Mouse (Mus musculus): Measurements from ENCODE around the gene Ncoa5. TPM values are rescaled to one million over a fixed set of nuclear protein-coding genes. Genes with fewer than 3 reads are reported as not detected.

Gene Ncoa5
- polyA plus RNA-seq, 1 experiment from 2014 or later: 81.2 TPM

DNA sequence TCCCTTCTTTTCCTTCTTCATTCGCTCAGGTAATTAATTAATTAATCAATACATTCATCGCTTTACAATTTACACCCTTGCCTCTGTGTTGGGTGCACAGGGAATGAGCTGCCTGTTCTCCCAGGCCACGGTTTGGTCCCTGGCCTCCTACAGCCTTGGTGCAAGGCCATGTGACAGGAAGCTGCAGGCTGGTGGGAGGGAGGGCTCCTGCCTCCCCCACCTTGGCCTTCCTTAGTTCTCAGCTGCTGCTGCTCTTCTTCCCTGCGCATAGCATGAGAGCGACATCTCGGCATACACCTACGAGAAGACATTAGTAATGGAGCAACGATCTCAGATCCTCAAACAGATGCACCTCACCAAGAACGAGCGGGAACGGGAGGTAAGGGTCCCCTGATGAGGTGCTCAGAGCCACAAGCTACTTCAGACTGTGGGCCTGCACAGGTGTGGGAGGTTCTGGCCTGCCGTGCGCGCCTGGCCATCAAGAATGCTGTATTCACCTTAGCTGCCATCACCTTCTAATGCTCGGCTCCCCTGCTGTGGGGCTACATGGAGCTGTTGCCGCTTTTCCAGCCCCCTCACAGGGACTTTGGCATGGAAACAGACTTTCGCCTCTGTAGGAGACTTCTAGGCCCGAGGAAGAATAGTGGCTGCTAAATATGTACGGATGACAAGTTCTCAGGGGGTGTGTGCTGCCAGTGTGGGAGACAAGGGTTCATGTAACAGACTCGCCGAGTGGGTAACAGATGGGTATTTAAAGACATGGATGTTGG is 39.8 kb downstream of the Ncoa5 start:
- DNase-seq (ENCODE audit: low spot score) (no peak), ATAC-seq (ENCODE audit: insufficient number of reproducible peaks, low FRiP score, low TSS enrichment, low read depth) (no peak)
- no peak overlapping the region for H3K9ac ChIP-seq (ENCODE audit: low read length)
- no peaks in the 10 kb centered on the region for H3K9me3 ChIP-seq (ENCODE audit: control insufficient read depth, low read length)
- no peak overlapping the region for H3K27ac ChIP-seq (replicated peaks; ENCODE audit: low read depth, low read length)
- H3K27me3 ChIP-seq (ENCODE audit: control insufficient read depth, insufficient read depth, low read length): peaks cover 39% of the 10 kb centered on the region
- peaks cover 15% of the 10 kb centered on the region for H3K4me1 ChIP-seq (ENCODE audit: control insufficient read depth, insufficient read depth, low read length)
- H3K36me3 ChIP-seq (ENCODE audit: control insufficient read depth, insufficient read depth, low read length): no peaks in the 10 kb centered on the region
- 59% methylated on average over 21 of the region's 21 CpGs for WGBS
- no peak overlapping the region for H3K4me3 ChIP-seq (ENCODE audit: low read depth, low read length)
- no peak overlapping the region for H3K4me2 ChIP-seq (ENCODE audit: low read depth, severe bottlenecking)

DNA sequence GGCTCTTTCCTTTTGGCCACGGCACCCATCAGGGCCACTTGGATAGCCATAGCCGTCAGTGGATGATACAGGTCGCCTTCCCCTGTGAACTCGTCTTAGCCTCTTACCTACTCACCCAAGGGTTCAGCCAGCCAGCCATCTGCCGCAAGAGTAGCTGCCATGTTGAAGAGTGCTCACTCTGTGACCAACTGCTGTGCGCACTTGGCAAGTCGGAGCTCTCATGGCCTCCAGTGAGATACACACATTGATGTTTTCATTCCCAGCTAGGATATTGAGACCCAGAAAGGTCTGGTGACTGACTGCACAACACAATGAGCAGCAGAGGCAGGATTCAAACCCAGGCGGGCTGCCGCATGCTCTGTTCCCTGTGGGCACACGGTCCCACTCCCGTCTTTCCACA is 40.5 kb downstream of the Ncoa5 start:
- Histone ChIP-seq H3K4me2 (ENCODE audit: low read depth, severe bottlenecking) (no peak overlapping the region), H3K27ac (replicated peaks; ENCODE audit: low read depth, low read length) (no peak overlapping the region), H3K4me1 (ENCODE audit: control insufficient read depth, insufficient read depth, low read length) (peaks cover 15% of the 10 kb centered on the region), H3K27me3 (ENCODE audit: control insufficient read depth, insufficient read depth, low read length) (peaks cover 34% of the 10 kb centered on the region), H3K4me3 (ENCODE audit: low read depth, low read length) (no peak overlapping the region), H3K9me3 (ENCODE audit: control insufficient read depth, low read length) (no peaks in the 10 kb centered on the region), H3K9ac (ENCODE audit: low read length) (no peak overlapping the region), H3K36me3 (ENCODE audit: control insufficient read depth, insufficient read depth, low read length) (no peaks in the 10 kb centered on the region)
- ATAC-seq (ENCODE audit: insufficient number of reproducible peaks, low FRiP score, low TSS enrichment, low read depth) (no peak), DNase-seq (ENCODE audit: low spot score) (no peak)
- 86% methylated on average over 11 of the region's 11 CpGs for WGBS

DNA sequence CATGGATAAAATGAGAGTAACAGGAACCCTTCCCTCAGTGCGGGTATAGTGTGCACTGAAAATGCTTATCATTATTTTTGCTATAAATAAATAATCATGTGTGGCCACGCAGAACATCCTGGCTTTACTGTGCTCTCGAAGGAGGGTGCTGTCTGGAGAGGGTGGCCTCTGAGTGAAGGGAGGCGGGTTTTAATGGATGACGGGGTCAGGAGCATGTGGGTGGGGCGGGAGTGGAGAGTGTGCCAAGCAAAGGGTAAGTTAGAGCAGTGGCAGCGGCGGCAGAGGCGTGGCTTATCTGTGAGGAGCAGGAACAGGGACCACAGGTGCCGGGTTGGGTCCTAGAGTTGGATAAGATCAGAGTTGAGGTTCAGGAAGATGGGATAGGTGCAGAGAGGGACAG is 42.9 kb downstream of the Ncoa5 start:
- 44% methylated on average over 10 of the region's 10 CpGs for WGBS

DNA sequence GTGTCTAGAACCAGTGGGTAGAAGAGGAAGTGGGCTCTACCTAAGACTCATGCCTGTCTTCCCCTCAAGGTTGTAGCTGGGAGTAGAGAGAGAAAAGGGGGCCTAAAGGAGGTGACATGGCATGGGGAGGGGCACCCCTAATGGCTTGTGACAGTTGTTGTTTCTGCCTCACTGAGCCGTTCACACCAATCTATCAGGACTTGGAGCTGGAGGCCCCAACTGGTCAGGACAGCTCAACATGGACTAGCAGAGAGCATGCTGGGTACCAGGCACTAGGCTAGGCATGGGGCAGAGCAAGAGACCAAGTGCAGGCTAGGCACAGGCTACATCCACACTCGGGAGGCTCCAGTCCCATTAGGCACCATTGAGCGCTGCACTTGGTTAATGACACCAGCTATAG is 43.6 kb downstream of the Ncoa5 start:
- no peak overlapping the region for H3K9ac ChIP-seq (ENCODE audit: low read length)
- WGBS: 75% methylated on average over 3 of the region's 3 CpGs
- ATAC-seq (ENCODE audit: insufficient number of reproducible peaks, low FRiP score, low TSS enrichment, low read depth) (no peak), DNase-seq (ENCODE audit: low spot score) (no peak)
- H3K36me3 ChIP-seq (ENCODE audit: control insufficient read depth, insufficient read depth, low read length): no peaks in the 10 kb centered on the region
- no peak overlapping the region for H3K4me3 ChIP-seq (ENCODE audit: low read depth, low read length)
- H3K4me2 ChIP-seq (ENCODE audit: low read depth, severe bottlenecking): no peak overlapping the region
- no peaks in the 10 kb centered on the region for H3K4me1 ChIP-seq (ENCODE audit: control insufficient read depth, insufficient read depth, low read length)
- no peak overlapping the region for H3K27ac ChIP-seq (replicated peaks; ENCODE audit: low read depth, low read length)
- no peaks in the 10 kb centered on the region for H3K9me3 ChIP-seq (ENCODE audit: control insufficient read depth, low read length)
- peaks cover 7% of the 10 kb centered on the region; the same call in 1 of the 2 replicates for H3K27me3 ChIP-seq (ENCODE audit: control insufficient read depth, insufficient read depth, low read length)

More for the DNA sequence above, 42.9 kb downstream of the Ncoa5 start:
- DNase-seq (ENCODE audit: low spot score) (no peak), ATAC-seq (ENCODE audit: insufficient number of reproducible peaks, low FRiP score, low TSS enrichment, low read depth) (no peak)
- Histone ChIP-seq H3K4me1 (ENCODE audit: control insufficient read depth, insufficient read depth, low read length) (no peaks in the 10 kb centered on the region), H3K4me2 (ENCODE audit: low read depth, severe bottlenecking) (no peak overlapping the region), H3K27ac (replicated peaks; ENCODE audit: low read depth, low read length) (no peak overlapping the region), H3K27me3 (ENCODE audit: control insufficient read depth, insufficient read depth, low read length) (peaks cover 13% of the 10 kb centered on the region), H3K4me3 (ENCODE audit: low read depth, low read length) (no peak overlapping the region), H3K36me3 (ENCODE audit: control insufficient read depth, insufficient read depth, low read length) (no peaks in the 10 kb centered on the region), H3K9ac (ENCODE audit: low read length) (no peak overlapping the region), H3K9me3 (ENCODE audit: control insufficient read depth, low read length) (no peaks in the 10 kb centered on the region)

DNA sequence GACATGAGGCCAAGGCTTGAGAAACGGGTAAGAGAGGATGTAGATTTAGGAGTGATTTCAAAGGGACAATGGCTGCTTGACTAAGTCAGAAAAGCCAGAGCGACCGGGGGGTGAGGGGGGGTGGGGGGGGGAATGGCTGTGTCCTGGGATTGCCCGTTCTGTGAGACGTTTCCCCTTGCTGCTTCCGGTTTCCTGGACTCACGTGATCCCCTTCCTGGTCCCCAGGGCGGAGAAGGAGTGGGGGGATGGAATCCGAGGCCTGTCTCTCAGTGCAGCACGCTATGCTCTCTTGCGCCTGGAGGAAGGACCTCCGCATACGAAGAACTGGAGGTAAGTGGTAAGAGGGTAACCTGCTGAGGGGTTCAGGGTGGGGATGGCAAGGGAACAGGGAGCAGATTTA is 45.9 kb downstream of the Ncoa5 start:
- Histone ChIP-seq H3K4me2 (ENCODE audit: low read depth, severe bottlenecking) (no peak overlapping the region), H3K27me3 (ENCODE audit: control insufficient read depth, insufficient read depth, low read length) (no peaks in the 10 kb centered on the region), H3K4me3 (ENCODE audit: low read depth, low read length) (no peak overlapping the region), H3K36me3 (ENCODE audit: control insufficient read depth, insufficient read depth, low read length) (no peaks in the 10 kb centered on the region), H3K9ac (ENCODE audit: low read length) (no peak overlapping the region), H3K9me3 (ENCODE audit: control insufficient read depth, low read length) (no peaks in the 10 kb centered on the region), H3K27ac (replicated peaks; ENCODE audit: low read depth, low read length) (no peak overlapping the region), H3K4me1 (ENCODE audit: control insufficient read depth, insufficient read depth, low read length) (no peaks in the 10 kb centered on the region)
- no peak for DNase-seq (ENCODE audit: low spot score)
- 68% methylated on average over 13 of the region's 13 CpGs for WGBS
- no peak for ATAC-seq (ENCODE audit: insufficient number of reproducible peaks, low FRiP score, low TSS enrichment, low read depth)

DNA sequence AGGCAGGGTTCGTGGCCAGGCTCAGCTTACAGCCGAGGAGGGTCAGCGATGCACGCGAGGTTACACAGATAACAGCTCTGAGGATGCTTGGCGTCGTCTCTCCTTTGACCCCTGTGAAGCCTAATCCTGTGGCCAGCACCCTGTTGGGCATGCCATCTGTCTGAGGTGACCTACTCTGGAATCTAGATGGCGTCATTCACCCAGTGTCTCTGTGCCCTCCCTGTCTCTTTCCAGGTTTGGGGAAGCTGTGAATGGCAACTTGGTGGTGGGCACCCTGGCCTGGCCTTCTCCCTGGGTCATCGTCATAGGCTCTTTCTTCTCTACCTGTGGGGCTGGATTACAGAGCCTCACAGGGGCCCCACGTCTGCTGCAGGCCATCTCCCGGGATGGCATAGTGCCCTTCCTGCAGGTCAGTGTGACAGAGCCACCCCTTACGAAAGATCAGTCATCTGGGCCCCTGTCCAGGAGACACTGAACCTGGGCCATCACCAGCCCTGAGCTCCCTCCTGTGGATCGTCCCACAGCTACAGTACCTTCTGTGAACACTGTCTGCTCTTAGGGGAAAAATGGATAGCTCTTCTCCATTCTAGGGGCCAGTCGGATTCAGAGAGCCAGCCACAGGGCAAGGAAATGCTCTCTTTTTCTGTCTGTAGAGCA is 48.2 kb downstream of the Ncoa5 start:
- WGBS: 72% methylated on average over 14 of the region's 14 CpGs
- no peak overlapping the region for H3K4me3 ChIP-seq (ENCODE audit: low read depth, low read length)
- no peak overlapping the region for H3K4me2 ChIP-seq (ENCODE audit: low read depth, severe bottlenecking)
- no peak for DNase-seq (ENCODE audit: low spot score)
- H3K9ac ChIP-seq (ENCODE audit: low read length): no peak overlapping the region
- no peaks in the 10 kb centered on the region for H3K4me1 ChIP-seq (ENCODE audit: control insufficient read depth, insufficient read depth, low read length)
- H3K9me3 ChIP-seq (ENCODE audit: control insufficient read depth, low read length): no peaks in the 10 kb centered on the region
- H3K27ac ChIP-seq (replicated peaks; ENCODE audit: low read depth, low read length): no peak overlapping the region
- no peaks in the 10 kb centered on the region for H3K27me3 ChIP-seq (ENCODE audit: control insufficient read depth, insufficient read depth, low read length)
- no peaks in the 10 kb centered on the region for H3K36me3 ChIP-seq (ENCODE audit: control insufficient read depth, insufficient read depth, low read length)
- no peak for ATAC-seq (ENCODE audit: insufficient number of reproducible peaks, low FRiP score, low TSS enrichment, low read depth)

DNA sequence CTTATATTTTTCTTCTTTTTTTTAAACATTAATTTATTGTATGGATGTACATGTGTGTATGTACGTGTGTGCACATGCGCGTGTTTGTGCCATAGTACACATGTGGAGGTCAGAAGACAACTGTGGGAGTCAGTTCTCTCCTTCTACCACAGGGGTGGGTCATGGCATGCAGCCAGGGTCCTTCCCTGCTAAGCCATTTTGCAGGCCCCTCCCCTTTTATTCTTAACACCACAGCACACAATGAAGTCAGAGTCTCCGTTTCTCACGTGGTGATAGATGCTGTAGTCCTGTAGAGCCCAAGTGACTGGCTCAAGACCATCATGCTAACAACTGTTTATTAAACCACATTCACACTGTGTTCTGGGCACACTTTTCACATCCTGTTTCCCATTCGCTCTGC is 48.7 kb downstream of the Ncoa5 start:
- no peak overlapping the region for H3K4me2 ChIP-seq (ENCODE audit: low read depth, severe bottlenecking)
- no peaks in the 10 kb centered on the region for H3K36me3 ChIP-seq (ENCODE audit: control insufficient read depth, insufficient read depth, low read length)
- H3K9ac ChIP-seq (ENCODE audit: low read length): no peak overlapping the region
- no peaks in the 10 kb centered on the region for H3K27me3 ChIP-seq (ENCODE audit: control insufficient read depth, insufficient read depth, low read length)
- WGBS: 85% methylated on average over 6 of the region's 6 CpGs
- H3K9me3 ChIP-seq (ENCODE audit: control insufficient read depth, low read length): no peaks in the 10 kb centered on the region
- no peak overlapping the region for H3K4me3 ChIP-seq (ENCODE audit: low read depth, low read length)
- no peak overlapping the region for H3K27ac ChIP-seq (replicated peaks; ENCODE audit: low read depth, low read length)
- no peaks in the 10 kb centered on the region for H3K4me1 ChIP-seq (ENCODE audit: control insufficient read depth, insufficient read depth, low read length)
- DNase-seq (ENCODE audit: low spot score) (no peak), ATAC-seq (ENCODE audit: insufficient number of reproducible peaks, low FRiP score, low TSS enrichment, low read depth) (no peak)

DNA sequence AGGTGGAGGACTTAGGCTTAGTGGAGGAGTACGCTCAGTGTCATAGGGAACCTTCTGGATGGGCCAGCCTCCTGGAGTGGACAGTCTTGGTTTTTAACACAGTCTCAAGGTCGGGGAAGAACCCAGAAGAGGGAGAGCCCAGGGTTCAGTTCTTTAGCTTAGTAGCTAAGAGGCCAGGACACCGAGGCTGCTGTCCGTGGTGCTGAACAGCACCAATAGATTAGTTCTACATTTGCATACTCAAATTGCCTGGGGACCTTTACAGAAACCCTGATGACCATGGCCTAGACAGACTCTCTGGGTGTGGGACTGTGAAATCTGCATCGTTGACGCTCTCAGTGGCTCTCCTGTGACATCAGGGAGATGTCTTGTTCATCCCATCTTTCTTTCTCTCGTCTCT is 54.9 kb downstream of the Ncoa5 start:
- no peaks in the 10 kb centered on the region for H3K9me3 ChIP-seq (ENCODE audit: control insufficient read depth, low read length)
- no peaks in the 10 kb centered on the region for H3K4me1 ChIP-seq (ENCODE audit: control insufficient read depth, insufficient read depth, low read length)
- ATAC-seq (ENCODE audit: insufficient number of reproducible peaks, low FRiP score, low TSS enrichment, low read depth) (no peak), DNase-seq (ENCODE audit: low spot score) (peak; percentile 83)
- 22% methylated on average over 7 of the region's 7 CpGs for WGBS
- H3K9ac ChIP-seq (ENCODE audit: low read length): no peak overlapping the region
- H3K4me3 ChIP-seq (ENCODE audit: low read depth, low read length): no peak overlapping the region
- no peaks in the 10 kb centered on the region for H3K36me3 ChIP-seq (ENCODE audit: control insufficient read depth, insufficient read depth, low read length)
- H3K4me2 ChIP-seq (ENCODE audit: low read depth, severe bottlenecking): no peak overlapping the region
- H3K27me3 ChIP-seq (ENCODE audit: control insufficient read depth, insufficient read depth, low read length): no peaks in the 10 kb centered on the region
- H3K27ac ChIP-seq (replicated peaks; ENCODE audit: low read depth, low read length): no peak overlapping the region

Measured in limb, embryonic 11.5 days (tissue).